Mouse (Mus musculus) midbrain, embryonic 12.5 days (tissue): Measurements from ENCODE around the gene Wls. TPM values are rescaled to one million over a fixed set of nuclear protein-coding genes. Genes with fewer than 3 reads are reported as not detected.

Experiments used
- ATAC-seq: fragments of 200-750 bp; cut with Nextera tagmentation; 2 replicates; pipeline ENCODE4 v1.8.0; 2017; ENCODE audit warnings: low read depth, moderate TSS enrichment, moderate library complexity; ENCODE audit not compliant: low FRiP score
- H3K27ac ChIP-seq: fragments of 300-500 bp; sonication (generic); replicated peaks from 2 replicates; pipeline ENCODE4 v1.5.1; 2016; ENCODE audit warnings: mild to moderate bottlenecking
- H3K27me3 ChIP-seq: fragments of 300-500 bp; sonication (generic); 2 replicates; pipeline ENCODE4 v1.6.1; 2016; ENCODE audit warnings: mild to moderate bottlenecking
- H3K36me3 ChIP-seq: fragments of 300-500 bp; sonication (generic); 2 replicates; pipeline ENCODE4 v1.6.1; 2016
- H3K4me1 ChIP-seq: fragments of 300-500 bp; sonication (generic); 2 replicates; pipeline ENCODE4 v1.6.1; 2016
- H3K4me2 ChIP-seq: fragments of 300-500 bp; sonication (generic); replicated peaks from 2 replicates; pipeline ENCODE4 v1.6.1; 2016; ENCODE audit warnings: mild to moderate bottlenecking, moderate library complexity
- H3K4me3 ChIP-seq: fragments of 300-500 bp; sonication (generic); 2 replicates; pipeline ENCODE4 v1.5.1; 2016; ENCODE audit warnings: mild to moderate bottlenecking
- H3K9ac ChIP-seq: fragments of 300-500 bp; sonication (generic); replicated peaks from 2 replicates; pipeline ENCODE4 v1.6.1; 2016; ENCODE audit warnings: mild to moderate bottlenecking, moderate library complexity
- H3K9me3 ChIP-seq: fragments of 300-500 bp; sonication (generic); 2 replicates; pipeline ENCODE4 v1.6.1; 2016; ENCODE audit warnings: mild to moderate bottlenecking
- WGBS: fragments of 180-500 bp; shearing (Covaris S2); methylation state at CpG from one replicate; pipeline ENCODE4 v1.1.7; 2016; 5-methylcytosine and 5-hydroxymethylcytosine counted together
- polyA plus RNA-seq: library from polyadenylated mRNA; unstranded; fragments of >200 nt; fragmentation: Nextera tagmentation; extraction: Ambion mirVana; gene quantifications from 2 replicates; pipeline ENCODE4 v1.2.1, GENCODE M21; 2016

Gene Wls
- polyA plus RNA-seq, 1 experiment from 2014 or later = 168 TPM

- Histone ChIP-seq H3K4me3 (no peak overlapping the region), H3K4me1 (no peaks in the 10 kb centered on the region), H3K4me2 (no peak overlapping the region), H3K27ac (no peak overlapping the region), H3K9me3 (no peaks in the 10 kb centered on the region), H3K36me3 (no peaks in the 10 kb centered on the region), H3K9ac (no peak overlapping the region), H3K27me3 (no peaks in the 10 kb centered on the region)
- 82% methylated on average over 1 of the region's 1 CpGs for WGBS
- ATAC-seq = no peak
Observed at GRCm38 (mm10) chr3:159865691-159866090, 26.2 kb downstream of the Wls start.

GRCm38 (mm10) chr3:159878983-159879382 lies 39.5 kb downstream of the Wls start:
- Histone ChIP-seq H3K4me1 (peaks cover 10% of the 10 kb centered on the region; the same call in 1 of the 2 replicates), H3K4me2 (no peak overlapping the region), H3K36me3 (peaks cover 3% of the 10 kb centered on the region; the same call in 1 of the 2 replicates), H3K27me3 (0 out of 2 replicates have a peak, but pooled peaks cover 4% of the 10 kb centered on the region), H3K4me3 (no peak overlapping the region), H3K27ac (no peak overlapping the region), H3K9me3 (no peaks in the 10 kb centered on the region), H3K9ac (no peak overlapping the region)
- peak; percentile 72 for ATAC-seq

GRCm38 (mm10) chr3:159883325-159883724 lies 43.9 kb downstream of the Wls start:
- Histone ChIP-seq H3K27me3 (0 out of 2 replicates have a peak, but pooled peaks cover 4% of the 10 kb centered on the region), H3K27ac (no peak overlapping the region), H3K4me2 (no peak overlapping the region), H3K4me3 (no peak overlapping the region), H3K9ac (no peak overlapping the region), H3K36me3 (no peaks in the 10 kb centered on the region), H3K9me3 (no peaks in the 10 kb centered on the region), H3K4me1 (peaks cover 26% of the 10 kb centered on the region)
- no peak for ATAC-seq
- WGBS = 10% methylated on average over 2 of the region's 2 CpGs

DNA sequence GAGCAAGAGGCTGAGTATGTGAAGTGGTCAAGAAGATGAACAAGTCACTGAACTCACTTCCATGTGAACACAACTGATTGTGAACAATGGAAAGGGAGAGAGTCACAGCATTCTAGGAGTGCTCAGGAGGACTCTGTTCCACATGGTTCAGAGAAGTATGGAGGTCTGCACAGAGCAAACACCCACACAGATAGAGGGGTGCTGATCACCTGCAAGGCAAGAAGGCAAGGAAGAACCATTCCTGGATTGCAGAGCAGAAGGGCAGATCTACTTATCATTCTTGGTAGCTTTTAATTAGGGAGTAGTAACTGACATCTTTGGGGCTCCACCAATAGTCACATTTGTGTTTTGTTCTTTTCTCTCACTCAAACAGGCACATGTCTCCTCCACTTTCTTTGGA lies 45.3 kb downstream of the Wls start:
- ATAC-seq = peak; percentile 20; the same call in 1 of the 2 replicates
- H3K9ac ChIP-seq = no peak overlapping the region
- peak overlapping the region; percentile 75 for H3K27ac ChIP-seq
- peaks cover 20% of the 10 kb centered on the region for H3K4me1 ChIP-seq
- no peaks in the 10 kb centered on the region for H3K36me3 ChIP-seq
- H3K4me2 ChIP-seq = 0 out of 2 replicates have a peak overlapping the region, but pooled peaks have one; percentile 10
- no peak overlapping the region for H3K4me3 ChIP-seq
- 0 out of 2 replicates have a peak, but pooled peaks cover 4% of the 10 kb centered on the region for H3K27me3 ChIP-seq
- H3K9me3 ChIP-seq = no peaks in the 10 kb centered on the region

DNA sequence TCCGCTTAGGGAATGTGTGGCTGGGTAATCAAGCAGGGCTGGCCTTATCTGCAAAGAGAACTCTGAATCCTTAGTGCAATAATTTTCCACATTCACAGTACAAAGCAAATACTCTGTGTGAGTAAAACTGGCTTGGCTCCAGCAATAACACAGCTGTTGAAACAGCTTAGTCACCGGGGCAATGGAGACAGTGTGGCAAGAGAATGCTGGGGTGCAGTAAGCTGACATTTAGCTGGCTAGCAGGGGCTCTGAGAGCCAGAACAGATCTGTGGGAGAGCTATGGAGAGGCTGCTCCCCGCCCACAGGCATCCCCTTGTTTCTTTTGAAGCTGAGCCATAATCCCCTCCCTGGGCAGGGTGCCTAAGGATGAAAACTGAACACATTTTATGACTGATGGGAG lies 45.8 kb downstream of the Wls start:
- peak; percentile 95 for ATAC-seq
- no peaks in the 10 kb centered on the region for H3K36me3 ChIP-seq
- H3K4me2 ChIP-seq = peak overlapping the region; percentile 10; the same call in 1 of the 2 replicates
- WGBS = 3% methylated on average over 3 of the region's 3 CpGs
- no peak overlapping the region for H3K9ac ChIP-seq
- H3K4me1 ChIP-seq = peaks cover 20% of the 10 kb centered on the region
- no peak overlapping the region for H3K4me3 ChIP-seq
- no peaks in the 10 kb centered on the region for H3K9me3 ChIP-seq
- H3K27me3 ChIP-seq = 0 out of 2 replicates have a peak, but pooled peaks cover 4% of the 10 kb centered on the region
- peak overlapping the region; percentile 75 for H3K27ac ChIP-seq

GRCm38 (mm10) chr3:159885781-159886400 lies 46.4 kb downstream of the Wls start:
- H3K36me3 ChIP-seq = no peaks in the 10 kb centered on the region
- H3K4me2 ChIP-seq = no peak overlapping the region; the same call in 1 of the 2 replicates
- H3K4me3 ChIP-seq = no peak overlapping the region
- peak; percentile 29; the same call in 1 of the 2 replicates for ATAC-seq
- 0% methylated on average over 1 of the region's 1 CpGs for WGBS
- H3K27ac ChIP-seq = peak overlapping the region; percentile 26
- H3K27me3 ChIP-seq = 0 out of 2 replicates have a peak, but pooled peaks cover 4% of the 10 kb centered on the region
- H3K9me3 ChIP-seq = no peaks in the 10 kb centered on the region
- H3K9ac ChIP-seq = no peak overlapping the region
- peaks cover 20% of the 10 kb centered on the region for H3K4me1 ChIP-seq

- Histone ChIP-seq H3K36me3 (no peaks in the 10 kb centered on the region), H3K4me2 (no peak overlapping the region), H3K4me3 (no peak overlapping the region), H3K9ac (no peak overlapping the region), H3K27me3 (no peaks in the 10 kb centered on the region), H3K4me1 (peaks cover 8% of the 10 kb centered on the region), H3K27ac (no peak overlapping the region), H3K9me3 (no peaks in the 10 kb centered on the region)
- 87% methylated on average over 5 of the region's 5 CpGs for WGBS
- ATAC-seq = no peak
Observed at GRCm38 (mm10) chr3:159890176-159891056, 50.9 kb downstream of the Wls start.

DNA sequence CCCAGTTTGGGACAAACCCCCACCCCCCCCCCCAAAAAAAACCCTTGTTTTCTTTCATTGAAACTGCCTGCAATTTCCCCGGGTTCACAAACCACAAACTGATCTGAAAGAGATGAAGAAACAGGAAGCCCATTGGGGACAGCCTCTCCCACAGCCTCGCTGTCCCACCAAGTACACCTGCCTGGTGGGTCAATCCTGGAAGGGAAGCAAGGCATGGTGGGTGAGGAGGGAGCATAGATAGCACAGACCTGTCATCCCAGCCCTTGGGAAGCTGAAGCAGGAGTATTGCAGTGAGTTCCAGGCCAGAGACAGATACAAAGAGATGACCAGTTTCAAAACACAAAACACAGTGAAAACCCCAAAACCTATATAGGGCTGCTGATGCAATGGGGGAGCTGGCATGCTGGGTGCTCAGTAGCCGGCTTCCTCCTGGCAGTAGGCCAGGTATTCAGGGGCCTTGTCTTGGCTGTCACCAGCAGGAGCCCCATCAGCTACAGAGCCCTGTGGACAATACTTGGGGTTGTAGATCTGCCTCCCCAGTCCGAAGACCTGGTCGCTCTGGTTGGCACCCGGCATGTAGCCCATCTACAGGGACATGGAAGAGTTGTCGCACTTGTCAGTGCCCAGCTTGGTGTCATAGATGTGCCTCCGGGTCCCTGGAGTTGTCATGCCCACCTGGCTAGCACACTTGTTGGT lies 51.7 kb downstream of the Wls start:
- ATAC-seq = no peak
- H3K9ac ChIP-seq = no peak overlapping the region
- H3K4me3 ChIP-seq = no peak overlapping the region
- no peaks in the 10 kb centered on the region for H3K9me3 ChIP-seq
- no peak overlapping the region for H3K27ac ChIP-seq
- H3K27me3 ChIP-seq = no peaks in the 10 kb centered on the region
- H3K4me2 ChIP-seq = no peak overlapping the region
- no peaks in the 10 kb centered on the region for H3K36me3 ChIP-seq
- WGBS = 92% methylated on average over 8 of the region's 8 CpGs
- H3K4me1 ChIP-seq = peaks cover 1% of the 10 kb centered on the region

DNA sequence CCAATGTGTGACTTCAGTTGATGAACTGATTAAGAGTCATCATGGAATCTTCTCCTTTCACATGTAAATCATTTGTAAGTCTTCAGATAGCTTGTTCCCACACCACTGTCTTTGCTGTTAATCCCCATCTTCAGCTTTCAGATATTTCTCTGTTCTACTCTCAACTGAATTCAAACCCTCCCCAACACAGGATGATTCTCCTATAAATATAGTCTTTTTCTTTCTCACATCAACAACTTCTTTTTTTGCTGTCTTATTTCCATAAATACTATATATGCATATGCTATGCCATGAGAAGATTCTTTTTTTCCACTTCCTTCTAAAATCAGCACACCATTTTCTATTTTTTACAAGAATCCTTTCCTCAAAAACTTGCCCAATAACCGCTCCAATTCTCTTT lies 67.9 kb downstream of the Wls start:
- no peak for ATAC-seq
- 95% methylated on average over 1 of the region's 1 CpGs for WGBS
- no peaks in the 10 kb centered on the region for H3K4me1 ChIP-seq
- H3K27me3 ChIP-seq = no peaks in the 10 kb centered on the region
- H3K4me3 ChIP-seq = no peak overlapping the region
- H3K27ac ChIP-seq = no peak overlapping the region
- no peaks in the 10 kb centered on the region for H3K9me3 ChIP-seq
- H3K9ac ChIP-seq = no peak overlapping the region
- H3K36me3 ChIP-seq = peaks cover 14% of the 10 kb centered on the region; the same call in 1 of the 2 replicates
- H3K4me2 ChIP-seq = no peak overlapping the region

GRCm38 (mm10) chr3:159917328-159918090 lies 78.0 kb downstream of the Wls start:
- Histone ChIP-seq H3K4me2 (no peak overlapping the region), H3K9me3 (no peaks in the 10 kb centered on the region), H3K36me3 (peaks cover 9% of the 10 kb centered on the region; the same call in 1 of the 2 replicates), H3K4me3 (no peak overlapping the region), H3K27me3 (no peaks in the 10 kb centered on the region), H3K27ac (no peak overlapping the region), H3K4me1 (no peaks in the 10 kb centered on the region), H3K9ac (no peak overlapping the region)
- 86% methylated on average over 2 of the region's 2 CpGs for WGBS
- ATAC-seq = no peak
